Mouse (Mus musculus) heart, embryonic 15.5 days (tissue): Measurements from ENCODE around the gene Sept7. TPM values are rescaled to one million over a fixed set of nuclear protein-coding genes. Genes with fewer than 3 reads are reported as not detected.
"Not testable (repeated sequence)": the region's sequence is repeated elsewhere in the genome, so short reads cannot be mapped to it uniquely, and the experiment has no call there.

Experiments used
- ATAC-seq: fragments of 200-750 bp; cut with Nextera tagmentation; replicated peaks from 2 replicates; pipeline ENCODE4 v1.8.0; 2017; ENCODE audit warnings: low read depth, moderate TSS enrichment; ENCODE audit not compliant: insufficient number of reproducible peaks, insufficient read depth, low FRiP score
- H3K27ac ChIP-seq: fragments of 300-500 bp; sonication (generic); 2 replicates; pipeline ENCODE4 v1.5.1; 2015; ENCODE audit warnings: mild to moderate bottlenecking, inconsistent platforms
- H3K27me3 ChIP-seq: fragments of 300-500 bp; sonication (generic); 2 replicates; pipeline ENCODE4 v1.6.1; 2015; ENCODE audit warnings: inconsistent platforms
- H3K36me3 ChIP-seq: fragments of 300-500 bp; sonication (generic); 2 replicates; pipeline ENCODE4 v1.6.1; 2015; ENCODE audit warnings: mild to moderate bottlenecking, inconsistent platforms
- H3K4me1 ChIP-seq: fragments of 300-500 bp; sonication (generic); replicated peaks from 2 replicates; pipeline ENCODE4 v1.6.1; 2015; ENCODE audit warnings: inconsistent platforms
- H3K4me2 ChIP-seq: fragments of 300-500 bp; sonication (generic); 2 replicates; pipeline ENCODE4 v1.6.1; 2015; ENCODE audit warnings: inconsistent platforms, mild to moderate bottlenecking, moderate library complexity
- H3K4me3 ChIP-seq: fragments of 300-500 bp; sonication (generic); 2 replicates; pipeline ENCODE4 v1.5.1; 2015; ENCODE audit warnings: mild to moderate bottlenecking, inconsistent platforms
- H3K9ac ChIP-seq: fragments of 300-500 bp; sonication (generic); 2 replicates; pipeline ENCODE4 v1.6.1; 2015; ENCODE audit warnings: mild to moderate bottlenecking, inconsistent platforms
- H3K9me3 ChIP-seq: fragments of 300-500 bp; sonication (generic); replicated peaks from 2 replicates; pipeline ENCODE4 v1.6.1; 2016; ENCODE audit warnings: inconsistent platforms
- WGBS: fragments of 180-500 bp; shearing (Covaris S2); methylation state at CpG from one replicate; pipeline ENCODE4 v1.1.7; 2015; ENCODE audit warnings: mixed read lengths; 5-methylcytosine and 5-hydroxymethylcytosine counted together
- polyA plus RNA-seq: library from polyadenylated mRNA; unstranded; fragments of >200 nt; fragmentation: Nextera tagmentation; extraction: Ambion mirVana; gene quantifications from 2 replicates; pipeline ENCODE4 v1.2.1, GENCODE M21; 2015

Gene Sept7
- polyA plus RNA-seq, 1 experiment from 2014 or later, result 252 TPM

- Histone ChIP-seq H3K9ac (no peak overlapping the region), H3K9me3 (no peaks in the 10 kb centered on the region), H3K27me3 (no peaks in the 10 kb centered on the region), H3K27ac (no peak overlapping the region), H3K4me1 (peaks cover 5% of the 10 kb centered on the region), H3K36me3 (peaks cover 3% of the 10 kb centered on the region; the same call in 1 of the 2 replicates), H3K4me2 (no peak overlapping the region), H3K4me3 (no peak overlapping the region)
- ATAC-seq, result no peak
Measured at GRCm38 (mm10) chr9:25260979-25261378, 8.7 kb downstream of the Sept7 start.

GRCm38 (mm10) chr9:25262087-25262486 lies 9.8 kb downstream of the Sept7 start:
- H3K27ac ChIP-seq, result no peak overlapping the region
- WGBS, result 50% methylated on average over 1 of the region's 1 CpGs

GRCm38 (mm10) chr9:25265795-25266194 lies 13.6 kb downstream of the Sept7 start:
- Histone ChIP-seq H3K9ac (no peak overlapping the region), H3K4me1 (0 out of 2 replicates have a peak, but pooled peaks cover 2% of the 10 kb centered on the region), H3K4me2 (no peak overlapping the region), H3K4me3 (no peak overlapping the region), H3K36me3 (peaks cover 23% of the 10 kb centered on the region), H3K27me3 (no peaks in the 10 kb centered on the region), H3K9me3 (no peaks in the 10 kb centered on the region), H3K27ac (no peak overlapping the region)
- ATAC-seq, result no peak
- 92% methylated on average over 4 of the region's 4 CpGs for WGBS

More at GRCm38 (mm10) chr9:25262087-25262486, 9.8 kb downstream of the Sept7 start:
- Histone ChIP-seq H3K4me2 (no peak overlapping the region), H3K4me1 (no peaks in the 10 kb centered on the region), H3K9me3 (no peaks in the 10 kb centered on the region), H3K27me3 (no peaks in the 10 kb centered on the region), H3K4me3 (no peak overlapping the region), H3K36me3 (peaks cover 8% of the 10 kb centered on the region; the same call in 1 of the 2 replicates), H3K9ac (no peak overlapping the region)
- no peak for ATAC-seq

GRCm38 (mm10) chr9:25267133-25267532 lies 14.9 kb downstream of the Sept7 start:
- Histone ChIP-seq H3K4me3 (no peak overlapping the region), H3K36me3 (peaks cover 23% of the 10 kb centered on the region), H3K27ac (no peak overlapping the region), H3K27me3 (no peaks in the 10 kb centered on the region), H3K9ac (no peak overlapping the region), H3K4me1 (0 out of 2 replicates have a peak, but pooled peaks cover 2% of the 10 kb centered on the region), H3K9me3 (no peaks in the 10 kb centered on the region), H3K4me2 (no peak overlapping the region)
- ATAC-seq, result no peak
- 84% methylated on average over 3 of the region's 3 CpGs for WGBS

GRCm38 (mm10) chr9:25267574-25267973 lies 15.3 kb downstream of the Sept7 start:
- no peak overlapping the region for H3K4me2 ChIP-seq
- no peak overlapping the region for H3K27ac ChIP-seq
- H3K27me3 ChIP-seq, result no peaks in the 10 kb centered on the region
- 0 out of 2 replicates have a peak, but pooled peaks cover 2% of the 10 kb centered on the region for H3K4me1 ChIP-seq
- 72% methylated on average over 2 of the region's 2 CpGs for WGBS
- ATAC-seq, result no peak
- H3K36me3 ChIP-seq, result peaks cover 23% of the 10 kb centered on the region
- H3K9ac ChIP-seq, result no peak overlapping the region
- H3K9me3 ChIP-seq, result no peaks in the 10 kb centered on the region
- no peak overlapping the region for H3K4me3 ChIP-seq

GRCm38 (mm10) chr9:25271902-25272301 lies 19.7 kb downstream of the Sept7 start:
- no peak for ATAC-seq
- Histone ChIP-seq H3K36me3 (peaks cover 22% of the 10 kb centered on the region), H3K4me1 (0 out of 2 replicates have a peak, but pooled peaks cover 2% of the 10 kb centered on the region), H3K27me3 (no peaks in the 10 kb centered on the region), H3K4me2 (no peak overlapping the region), H3K9ac (no peak overlapping the region), H3K9me3 (no peaks in the 10 kb centered on the region), H3K27ac (no peak overlapping the region), H3K4me3 (no peak overlapping the region)
- 96% methylated on average over 2 of the region's 2 CpGs for WGBS

- H3K27ac ChIP-seq, result no peak overlapping the region
- ATAC-seq, result no peak
- WGBS, result 73% methylated on average over 1 of the region's 1 CpGs
- H3K4me1 ChIP-seq, result no peaks in the 10 kb centered on the region
- peaks cover 38% of the 10 kb centered on the region for H3K36me3 ChIP-seq
- H3K9me3 ChIP-seq, result no peaks in the 10 kb centered on the region
- H3K4me2 ChIP-seq, result no peak overlapping the region
- no peak overlapping the region for H3K4me3 ChIP-seq
- H3K27me3 ChIP-seq, result no peaks in the 10 kb centered on the region
- no peak overlapping the region for H3K9ac ChIP-seq
Measured at GRCm38 (mm10) chr9:25289796-25290195, 37.6 kb downstream of the Sept7 start.

- H3K4me1 ChIP-seq, result peaks cover 11% of the 10 kb centered on the region
- no peak overlapping the region for H3K4me2 ChIP-seq
- no peaks in the 10 kb centered on the region for H3K9me3 ChIP-seq
- no peak overlapping the region for H3K9ac ChIP-seq
- 75% methylated on average over 1 of the region's 1 CpGs for WGBS
- H3K27me3 ChIP-seq, result no peaks in the 10 kb centered on the region
- peaks cover 26% of the 10 kb centered on the region for H3K36me3 ChIP-seq
- no peak; the same call in 1 of the 2 replicates for ATAC-seq
- H3K27ac ChIP-seq, result no peak overlapping the region
- H3K4me3 ChIP-seq, result no peak overlapping the region
Measured at GRCm38 (mm10) chr9:25309505-25310182, 57.4 kb downstream of the Sept7 start.

- no peak overlapping the region for H3K4me3 ChIP-seq
- H3K9ac ChIP-seq, result no peak overlapping the region
- peaks cover 3% of the 10 kb centered on the region; the same call in 1 of the 2 replicates for H3K36me3 ChIP-seq
- H3K4me2 ChIP-seq, result no peak overlapping the region
- H3K9me3 ChIP-seq, result no peaks in the 10 kb centered on the region
- H3K27me3 ChIP-seq, result no peaks in the 10 kb centered on the region
- no peak overlapping the region for H3K27ac ChIP-seq
- 80% methylated on average over 4 of the region's 4 CpGs for WGBS
- no peak for ATAC-seq
- H3K4me1 ChIP-seq, result peaks cover 11% of the 10 kb centered on the region
Measured at GRCm38 (mm10) chr9:25314304-25314703, 62.1 kb downstream of the Sept7 start.

- WGBS, result 44% methylated on average over 4 of the region's 4 CpGs
- ATAC-seq, result no peak
Measured at GRCm38 (mm10) chr9:25317827-25318505, 65.7 kb downstream of the Sept7 start.

GRCm38 (mm10) chr9:25319676-25320075 lies 67.4 kb downstream of the Sept7 start:
- not testable (repeated sequence) for H3K36me3 ChIP-seq, H3K4me2 ChIP-seq, H3K9ac ChIP-seq, H3K9me3 ChIP-seq, H3K27me3 ChIP-seq, H3K27ac ChIP-seq, H3K4me3 ChIP-seq, ATAC-seq
- peaks cover 12% of the 10 kb centered on the region for H3K4me1 ChIP-seq
- WGBS, result 67% methylated on average over 6 of the region's 6 CpGs

More at GRCm38 (mm10) chr9:25317827-25318505, 65.7 kb downstream of the Sept7 start:
- Histone ChIP-seq H3K4me1 (peaks cover 23% of the 10 kb centered on the region), H3K36me3 (no peaks in the 10 kb centered on the region), H3K9me3 (no peaks in the 10 kb centered on the region), H3K9ac (no peak overlapping the region), H3K4me3 (no peak overlapping the region), H3K27me3 (no peaks in the 10 kb centered on the region), H3K27ac (no peak overlapping the region), H3K4me2 (no peak overlapping the region)
